Mouse (Mus musculus): ENCODE data around the gene Nusap1.
"Not testable (repeated sequence)": the region's sequence is repeated elsewhere in the genome, so short reads cannot be mapped to it uniquely, and the experiment has no call there.

DNA sequence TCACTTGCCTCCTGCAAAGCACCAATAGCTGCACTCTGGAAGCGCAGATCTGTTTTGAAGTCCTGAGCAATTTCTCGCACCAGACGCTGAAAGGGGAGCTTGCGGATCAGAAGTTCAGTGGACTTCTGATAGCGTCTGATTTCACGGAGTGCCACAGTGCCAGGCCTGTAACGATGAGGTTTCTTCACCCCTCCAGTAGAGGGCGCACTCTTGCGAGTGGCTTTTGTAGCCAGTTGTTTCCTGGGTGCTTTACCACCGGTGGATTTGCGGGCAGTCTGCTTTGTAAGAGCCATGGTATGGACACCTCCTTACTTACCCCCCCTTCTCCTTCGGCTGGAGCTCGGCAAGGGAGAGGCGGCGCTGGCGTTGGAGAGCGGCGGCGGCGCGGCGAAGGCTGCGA, 47.6 kb downstream of the Nusap1 start:
- TF ChIP-seq GATA1, TAL1 (IDR thresholded peaks at IDR 0.05; ENCODE audit: low read length): not testable (repeated sequence)

Measured in erythroblast, embryonic 14.5 days (primary cell).